Mouse (Mus musculus): ENCODE results near the gene Alg14. TPM values are rescaled to one million over a fixed set of nuclear protein-coding genes. Genes with fewer than 3 reads are reported as not detected.

Gene Alg14
- polyA plus RNA-seq, 1 experiment from 2014 or later = 37.7 TPM

- Histone ChIP-seq H3K4me3 (ENCODE audit: low read depth, low read length) (no peak overlapping the region), H3K36me3 (ENCODE audit: control insufficient read depth, insufficient read depth, low read length) (no peaks in the 10 kb centered on the region), H3K27me3 (ENCODE audit: control insufficient read depth, insufficient read depth, low read length) (no peaks in the 10 kb centered on the region), H3K9ac (ENCODE audit: low read length) (no peak overlapping the region), H3K4me1 (ENCODE audit: control insufficient read depth, insufficient read depth, low read length) (no peaks in the 10 kb centered on the region), H3K9me3 (ENCODE audit: control insufficient read depth, low read length) (no peaks in the 10 kb centered on the region), H3K27ac (ENCODE audit: low read depth, low read length) (no peak overlapping the region), H3K4me2 (ENCODE audit: low read depth) (no peak overlapping the region)
- WGBS = 27% methylated on average over 7 of the region's 7 CpGs
- ATAC-seq (ENCODE audit: insufficient read depth, low FRiP score, low TSS enrichment) (peak; percentile 45), DNase-seq (ENCODE audit: low spot score) (peak; percentile 28)
Measured at GRCm38 (mm10) chr3:121390724-121391123, 99.2 kb downstream of the Alg14 start.

- no peak overlapping the region for H3K4me2 ChIP-seq (ENCODE audit: low read depth)
- 66% methylated on average over 16 of the region's 16 CpGs for WGBS
- no peak overlapping the region for H3K27ac ChIP-seq (ENCODE audit: low read depth, low read length)
- H3K9ac ChIP-seq (ENCODE audit: low read length) = no peak overlapping the region
- H3K4me3 ChIP-seq (ENCODE audit: low read depth, low read length) = no peak overlapping the region
- no peak for ATAC-seq (ENCODE audit: insufficient read depth, low FRiP score, low TSS enrichment)
- H3K27me3 ChIP-seq (ENCODE audit: control insufficient read depth, insufficient read depth, low read length) = no peaks in the 10 kb centered on the region
- H3K4me1 ChIP-seq (ENCODE audit: control insufficient read depth, insufficient read depth, low read length) = peaks cover 5% of the 10 kb centered on the region; the same call in 1 of the 2 replicates
- no peak for DNase-seq (ENCODE audit: low spot score)
- no peaks in the 10 kb centered on the region for H3K9me3 ChIP-seq (ENCODE audit: control insufficient read depth, low read length)
- no peaks in the 10 kb centered on the region for H3K36me3 ChIP-seq (ENCODE audit: control insufficient read depth, insufficient read depth, low read length)
Measured at GRCm38 (mm10) chr3:121395588-121396295, 104.2 kb downstream of the Alg14 start.

GRCm38 (mm10) chr3:121396561-121396960 lies 105.0 kb downstream of the Alg14 start:
- H3K9ac ChIP-seq (ENCODE audit: low read length) = no peak overlapping the region
- no peaks in the 10 kb centered on the region for H3K27me3 ChIP-seq (ENCODE audit: control insufficient read depth, insufficient read depth, low read length)
- H3K9me3 ChIP-seq (ENCODE audit: control insufficient read depth, low read length) = no peaks in the 10 kb centered on the region
- no peak for ATAC-seq (ENCODE audit: insufficient read depth, low FRiP score, low TSS enrichment)
- WGBS = 65% methylated on average over 7 of the region's 7 CpGs
- H3K27ac ChIP-seq (ENCODE audit: low read depth, low read length) = no peak overlapping the region
- peaks cover 5% of the 10 kb centered on the region; the same call in 1 of the 2 replicates for H3K4me1 ChIP-seq (ENCODE audit: control insufficient read depth, insufficient read depth, low read length)
- H3K4me3 ChIP-seq (ENCODE audit: low read depth, low read length) = no peak overlapping the region
- no peaks in the 10 kb centered on the region for H3K36me3 ChIP-seq (ENCODE audit: control insufficient read depth, insufficient read depth, low read length)
- DNase-seq (ENCODE audit: low spot score) = no peak
- no peak overlapping the region for H3K4me2 ChIP-seq (ENCODE audit: low read depth)

- 83% methylated on average over 6 of the region's 6 CpGs for WGBS
- Histone ChIP-seq H3K4me1 (ENCODE audit: control insufficient read depth, insufficient read depth, low read length) (peaks cover 5% of the 10 kb centered on the region; the same call in 1 of the 2 replicates), H3K4me2 (ENCODE audit: low read depth) (no peak overlapping the region), H3K27ac (ENCODE audit: low read depth, low read length) (no peak overlapping the region), H3K9ac (ENCODE audit: low read length) (no peak overlapping the region), H3K36me3 (ENCODE audit: control insufficient read depth, insufficient read depth, low read length) (no peaks in the 10 kb centered on the region), H3K9me3 (ENCODE audit: control insufficient read depth, low read length) (no peaks in the 10 kb centered on the region), H3K4me3 (ENCODE audit: low read depth, low read length) (no peak overlapping the region), H3K27me3 (ENCODE audit: control insufficient read depth, insufficient read depth, low read length) (no peaks in the 10 kb centered on the region)
- ATAC-seq (ENCODE audit: insufficient read depth, low FRiP score, low TSS enrichment) = no peak
- DNase-seq (ENCODE audit: low spot score) = no peak
Measured at GRCm38 (mm10) chr3:121397007-121397406, 105.4 kb downstream of the Alg14 start.

GRCm38 (mm10) chr3:121401384-121401783 lies 109.8 kb downstream of the Alg14 start:
- ATAC-seq (ENCODE audit: insufficient read depth, low FRiP score, low TSS enrichment) = no peak
- Histone ChIP-seq H3K9me3 (ENCODE audit: control insufficient read depth, low read length) (no peaks in the 10 kb centered on the region), H3K9ac (ENCODE audit: low read length) (no peak overlapping the region), H3K27me3 (ENCODE audit: control insufficient read depth, insufficient read depth, low read length) (no peaks in the 10 kb centered on the region), H3K27ac (ENCODE audit: low read depth, low read length) (no peak overlapping the region), H3K4me1 (ENCODE audit: control insufficient read depth, insufficient read depth, low read length) (no peaks in the 10 kb centered on the region), H3K4me2 (ENCODE audit: low read depth) (no peak overlapping the region), H3K4me3 (ENCODE audit: low read depth, low read length) (no peak overlapping the region), H3K36me3 (ENCODE audit: control insufficient read depth, insufficient read depth, low read length) (no peaks in the 10 kb centered on the region)
- no peak for DNase-seq (ENCODE audit: low spot score)
- 82% methylated on average over 4 of the region's 4 CpGs for WGBS

GRCm38 (mm10) chr3:121402096-121402495 lies 110.5 kb downstream of the Alg14 start:
- H3K9ac ChIP-seq (ENCODE audit: low read length) = no peak overlapping the region
- WGBS = 94% methylated on average over 6 of the region's 6 CpGs
- no peak for ATAC-seq (ENCODE audit: insufficient read depth, low FRiP score, low TSS enrichment)

GRCm38 (mm10) chr3:121403449-121403848 lies 111.9 kb downstream of the Alg14 start:
- H3K9me3 ChIP-seq (ENCODE audit: control insufficient read depth, low read length) = no peaks in the 10 kb centered on the region
- ATAC-seq (ENCODE audit: insufficient read depth, low FRiP score, low TSS enrichment) = no peak

More at GRCm38 (mm10) chr3:121402096-121402495, 110.5 kb downstream of the Alg14 start:
- Histone ChIP-seq H3K36me3 (ENCODE audit: control insufficient read depth, insufficient read depth, low read length) (no peaks in the 10 kb centered on the region), H3K27me3 (ENCODE audit: control insufficient read depth, insufficient read depth, low read length) (no peaks in the 10 kb centered on the region), H3K9me3 (ENCODE audit: control insufficient read depth, low read length) (no peaks in the 10 kb centered on the region), H3K4me1 (ENCODE audit: control insufficient read depth, insufficient read depth, low read length) (no peaks in the 10 kb centered on the region), H3K4me2 (ENCODE audit: low read depth) (no peak overlapping the region), H3K27ac (ENCODE audit: low read depth, low read length) (no peak overlapping the region), H3K4me3 (ENCODE audit: low read depth, low read length) (no peak overlapping the region)
- no peak for DNase-seq (ENCODE audit: low spot score)

GRCm38 (mm10) chr3:121405101-121405500 lies 113.5 kb downstream of the Alg14 start:
- no peak overlapping the region for H3K4me2 ChIP-seq (ENCODE audit: low read depth)
- no peaks in the 10 kb centered on the region for H3K27me3 ChIP-seq (ENCODE audit: control insufficient read depth, insufficient read depth, low read length)
- no peak overlapping the region for H3K27ac ChIP-seq (ENCODE audit: low read depth, low read length)
- ATAC-seq (ENCODE audit: insufficient read depth, low FRiP score, low TSS enrichment) (no peak), DNase-seq (ENCODE audit: low spot score) (no peak)
- 86% methylated on average over 5 of the region's 5 CpGs for WGBS
- no peaks in the 10 kb centered on the region for H3K4me1 ChIP-seq (ENCODE audit: control insufficient read depth, insufficient read depth, low read length)
- H3K4me3 ChIP-seq (ENCODE audit: low read depth, low read length) = no peak overlapping the region
- H3K9me3 ChIP-seq (ENCODE audit: control insufficient read depth, low read length) = no peaks in the 10 kb centered on the region
- no peak overlapping the region for H3K9ac ChIP-seq (ENCODE audit: low read length)
- H3K36me3 ChIP-seq (ENCODE audit: control insufficient read depth, insufficient read depth, low read length) = no peaks in the 10 kb centered on the region

More at GRCm38 (mm10) chr3:121403449-121403848, 111.9 kb downstream of the Alg14 start:
- Histone ChIP-seq H3K36me3 (ENCODE audit: control insufficient read depth, insufficient read depth, low read length) (no peaks in the 10 kb centered on the region), H3K9ac (ENCODE audit: low read length) (no peak overlapping the region), H3K27ac (ENCODE audit: low read depth, low read length) (no peak overlapping the region), H3K4me1 (ENCODE audit: control insufficient read depth, insufficient read depth, low read length) (no peaks in the 10 kb centered on the region), H3K4me3 (ENCODE audit: low read depth, low read length) (no peak overlapping the region), H3K27me3 (ENCODE audit: control insufficient read depth, insufficient read depth, low read length) (no peaks in the 10 kb centered on the region), H3K4me2 (ENCODE audit: low read depth) (no peak overlapping the region)
- WGBS = 41% methylated on average over 5 of the region's 5 CpGs
- no peak for DNase-seq (ENCODE audit: low spot score)

- Histone ChIP-seq H3K9ac (ENCODE audit: low read length) (no peak overlapping the region), H3K4me1 (ENCODE audit: control insufficient read depth, insufficient read depth, low read length) (no peaks in the 10 kb centered on the region), H3K27me3 (ENCODE audit: control insufficient read depth, insufficient read depth, low read length) (no peaks in the 10 kb centered on the region), H3K9me3 (ENCODE audit: control insufficient read depth, low read length) (no peaks in the 10 kb centered on the region), H3K36me3 (ENCODE audit: control insufficient read depth, insufficient read depth, low read length) (no peaks in the 10 kb centered on the region), H3K4me3 (ENCODE audit: low read depth, low read length) (no peak overlapping the region), H3K4me2 (ENCODE audit: low read depth) (no peak overlapping the region), H3K27ac (ENCODE audit: low read depth, low read length) (no peak overlapping the region)
- 85% methylated on average over 9 of the region's 9 CpGs for WGBS
- DNase-seq (ENCODE audit: low spot score) = no peak
- ATAC-seq (ENCODE audit: insufficient read depth, low FRiP score, low TSS enrichment) = no peak
Measured at GRCm38 (mm10) chr3:121407417-121407816, 115.8 kb downstream of the Alg14 start.

Data from neural tube, embryonic 11.5 days (tissue).